In genomic region chr16:57928301-57928700, GRCm38 (mm10) we compare ENCODE assay signal across 15 mouse cellular contexts.
DNase-seq lines count a peak whose midpoint lies in the region; ATAC-seq and TF ChIP-seq lines count a peak whose summit lies in the region.
"Had no signal": no experiment of that assay in that cellular context is flagged by ENCODE, and none has a peak within 500 bp of the region (broad histone marks: within the 10 kb centered on the region; RNA-seq: fewer than 3 reads in every experiment).

No protein-coding gene starts in this region.

- no peak overlapping the region for H3K4me3 ChIP-seq in layer of hippocampus, adult 2 months
- H3K4me3 ChIP-seq: embryonic facial prominence, embryonic 10.5 days; forebrain, embryonic 13.5 days; heart, embryonic 13.5 days; intestine, embryonic 15.5 days; liver, embryonic 12.5 days; midbrain, embryonic 10.5 days had no signal

- H3K27ac ChIP-seq in layer of hippocampus, adult 2 months = peak overlapping the region; percentile 14; the same call in 1 of the 2 replicates
- H3K27ac ChIP-seq: embryonic facial prominence, embryonic 10.5 days; forebrain, embryonic 13.5 days; heart, embryonic 13.5 days; intestine, embryonic 15.5 days; liver, embryonic 12.5 days; midbrain, embryonic 10.5 days; stomach, postnatal 0 days had no signal

- ATAC-seq in megakaryocyte-erythroid progenitor cell, adult 5-6 weeks (replicated peaks; ENCODE audit: low FRiP score, low TSS enrichment, poor library complexity, severe bottlenecking) = no peak
- ATAC-seq: forebrain, embryonic 13.5 days; intestine, embryonic 15.5 days; liver, embryonic 12.5 days had no signal

- no peak for TF ChIP-seq CTCF in layer of hippocampus, adult 2 months (conservative IDR thresholded peaks at IDR 0.05)

- peak; percentile 63 for DNase-seq in adrenal gland, postnatal 10 days
- DNase-seq in adrenal gland, postnatal 4 days (ENCODE audit: low spot score in 2 of 2) = no peak
- no peak for DNase-seq in layer of hippocampus, adult 2 months (ENCODE audit: low spot score in 2 of 2)
- DNase-seq in layer of hippocampus, adult 9-11 months = no peak
- DNase-seq in gastrocnemius, postnatal 10 days = peak; percentile 13
- peak; percentile 26 for DNase-seq in kidney, postnatal 14 days
- DNase-seq in urinary bladder, postnatal 4 days (ENCODE audit: low spot score in 2 of 2) = no peak

Comparison
In these comparisons a context has a peak if more than half of its experiments do, and no peak if none do; other contexts are left out.
1. DNase-seq: peak in adrenal gland, postnatal 10 days (single experiment), gastrocnemius, postnatal 10 days (single experiment) and kidney, postnatal 14 days (single experiment); none in adrenal gland, postnatal 4 days (0 of 2), layer of hippocampus, adult 2 months (0 of 2), layer of hippocampus, adult 9-11 months (single experiment) and urinary bladder, postnatal 4 days (0 of 2).